Mouse (Mus musculus) heart, postnatal 10 days (tissue): ENCODE data around the gene Btbd16. TPM values are rescaled to one million over a fixed set of nuclear protein-coding genes. Genes with fewer than 3 reads are reported as not detected.

Source experiments
- DNase-seq, 2 experiments: peaks; one replicate each; pipeline ENCODE4 v3.0.0; 2021
- intact Hi-C: fragments of 180-260 bp; cut with DNase I; formaldehyde crosslinking; loops from one replicate; pipeline ENCODE4 v1.15.1; 2025
- total RNA-seq, 2 experiments: library from RNA; stranded (reverse); gene quantifications; 2 replicates each; pipeline ENCODE4 v1.2.3; 2021

Btbd16 gene
- under 1 TPM in 1 of 2 experiments, not detected in 1; 0.22 TPM for total RNA-seq

- no peak for DNase-seq
- intact Hi-C loops = loop anchor here (1.0 to 5.0 kb wide), 2 partner anchors 141 to 293 kb away; no protein-coding TSS in a partner anchor
Measured at GRCm38 (mm10) chr7:130773914-130774630, at the start of gene Btbd16. Gene Btbd16, plus strand, starts transcription at chr7:130774069.

- intact Hi-C loops = loop anchor here (5.0 kb wide), 1 partner anchor 34 kb away; no protein-coding TSS in a partner anchor
- DNase-seq = no peak
Measured at GRCm38 (mm10) chr7:130726185-130726584, 47.7 kb upstream of the Btbd16 start.

- peak; percentile 46 to 51 for DNase-seq
- intact Hi-C loops = loop anchor here (5.0 kb wide), 1 partner anchor 35 kb away; no protein-coding TSS in a partner anchor
Measured at GRCm38 (mm10) chr7:130726724-130727422, 47.0 kb upstream of the Btbd16 start.

GRCm38 (mm10) chr7:130727560-130727959 is 46.3 kb upstream of the Btbd16 start:
- intact Hi-C loops = loop anchor here (5.0 kb wide), 1 partner anchor 35 kb away; no protein-coding TSS in a partner anchor
- no peak for DNase-seq

- intact Hi-C loops = no loop called here
- no peak for DNase-seq
Measured at GRCm38 (mm10) chr7:130731792-130732191, 42.1 kb upstream of the Btbd16 start.

- DNase-seq = no peak
- intact Hi-C loops = no loop called here
Measured at GRCm38 (mm10) chr7:130732908-130733307, 41.0 kb upstream of the Btbd16 start.

- intact Hi-C loops = no loop called here
Measured at GRCm38 (mm10) chr7:130733423-130733822, 40.4 kb upstream of the Btbd16 start.

GRCm38 (mm10) chr7:130734195-130734787 is 39.6 kb upstream of the Btbd16 start:
- DNase-seq = no peak
- intact Hi-C loops = no loop called here

More at GRCm38 (mm10) chr7:130733423-130733822, 40.4 kb upstream of the Btbd16 start:
- DNase-seq = no peak

GRCm38 (mm10) chr7:130741099-130741498 is 32.8 kb upstream of the Btbd16 start:
- DNase-seq = no peak
- intact Hi-C loops = no loop called here

- DNase-seq = no peak
- intact Hi-C loops = no loop called here
Measured at GRCm38 (mm10) chr7:130743239-130744025, 30.4 kb upstream of the Btbd16 start.

- intact Hi-C loops = no loop called here
- DNase-seq = peak in 1 of 2 experiments; percentile 40
Measured at GRCm38 (mm10) chr7:130749165-130749564, 24.7 kb upstream of the Btbd16 start.

GRCm38 (mm10) chr7:130750752-130751490 is 22.9 kb upstream of the Btbd16 start:
- intact Hi-C loops = no loop called here
- no peak for DNase-seq

GRCm38 (mm10) chr7:130751678-130752077 is 22.2 kb upstream of the Btbd16 start:
- DNase-seq = no peak
- intact Hi-C loops = no loop called here

GRCm38 (mm10) chr7:130754790-130755189 is 19.1 kb upstream of the Btbd16 start:
- peak; percentile 59 to 63 for DNase-seq
- intact Hi-C loops = loop anchor here (1.0 kb wide), 1 partner anchor 149 kb away; no protein-coding TSS in a partner anchor

GRCm38 (mm10) chr7:130756343-130756835 is 17.5 kb upstream of the Btbd16 start:
- DNase-seq = no peak
- intact Hi-C loops = no loop called here

GRCm38 (mm10) chr7:130757326-130757865 is 16.5 kb upstream of the Btbd16 start:
- DNase-seq = no peak
- intact Hi-C loops = no loop called here

- peak; percentile 81 to 88 for DNase-seq
- intact Hi-C loops = loop anchor here (2.0 kb wide), 2 partner anchors 89 to 229 kb away; no protein-coding TSS in a partner anchor
Measured at GRCm38 (mm10) chr7:130762071-130762897, 11.6 kb upstream of the Btbd16 start.

GRCm38 (mm10) chr7:130764160-130764559 is 9.7 kb upstream of the Btbd16 start:
- DNase-seq = no peak
- intact Hi-C loops = no loop called here
